Mouse (Mus musculus) kidney, postnatal 36 days (tissue): ENCODE measurements around the gene Cdk1.
A peak's percentile ranks its signal among the peaks of the same experiment; 100 is the strongest.

ENCODE experiments used
- DNase-seq, 2 experiments: peaks; one replicate each; pipeline ENCODE4 v3.0.0; 2021 to 2022; ENCODE audit warnings: mixed read lengths in 2 of 2

The Cdk1 gene

GRCm38 (mm10) chr10:69305600-69305999 lies 47.1 kb downstream of the Cdk1 start:
- peak; percentile 80 to 81 for DNase-seq

DNA sequence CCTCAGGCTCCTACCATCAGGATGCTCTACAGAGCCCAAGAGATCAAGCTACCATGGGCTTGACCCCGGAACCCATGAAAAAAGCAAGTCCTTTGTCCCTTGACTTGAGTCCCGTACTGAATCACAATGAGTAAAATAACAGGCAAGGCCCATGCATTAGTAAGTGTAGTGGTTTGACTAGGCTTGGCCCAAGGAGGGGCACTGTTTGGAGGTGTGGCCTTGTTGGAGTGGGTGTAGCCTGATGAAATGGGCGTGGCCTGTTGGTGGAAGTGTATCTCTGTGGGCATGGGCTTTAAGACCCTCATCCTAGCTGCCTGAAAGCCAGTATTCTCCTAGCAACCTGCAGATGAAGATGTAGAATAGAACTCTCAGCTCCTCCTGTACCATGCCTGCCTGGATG lies 47.9 kb downstream of the Cdk1 start:
- DNase-seq, result no peak

GRCm38 (mm10) chr10:69302667-69303066 lies 50.1 kb downstream of the Cdk1 start:
- no peak for DNase-seq

GRCm38 (mm10) chr10:69299985-69300384 lies 52.8 kb downstream of the Cdk1 start:
- DNase-seq, result no peak

DNA sequence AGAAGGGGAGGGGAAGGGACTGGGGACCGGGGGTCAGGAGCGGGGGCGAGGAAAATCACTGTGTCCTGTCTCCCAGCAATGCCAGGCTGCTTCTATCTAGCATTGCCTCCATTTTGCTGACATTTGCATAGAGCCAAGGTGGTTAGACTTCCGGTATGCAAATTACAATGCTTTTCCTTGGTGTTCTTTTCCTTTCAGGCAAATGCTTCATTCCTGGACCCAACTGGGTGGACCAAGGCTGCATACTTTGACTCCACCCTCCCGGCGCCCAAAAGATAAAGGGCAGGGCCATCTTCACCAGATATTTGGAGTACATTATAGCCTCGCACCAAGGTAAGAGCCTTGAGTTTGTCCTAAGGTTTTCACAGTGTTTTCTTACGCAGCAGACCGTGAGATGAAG lies 56.8 kb downstream of the Cdk1 start:
- no peak for DNase-seq

GRCm38 (mm10) chr10:69290736-69291135 lies 62.0 kb downstream of the Cdk1 start:
- DNase-seq, result no peak

GRCm38 (mm10) chr10:69288720-69289119 lies 64.0 kb downstream of the Cdk1 start:
- DNase-seq, result no peak

DNA sequence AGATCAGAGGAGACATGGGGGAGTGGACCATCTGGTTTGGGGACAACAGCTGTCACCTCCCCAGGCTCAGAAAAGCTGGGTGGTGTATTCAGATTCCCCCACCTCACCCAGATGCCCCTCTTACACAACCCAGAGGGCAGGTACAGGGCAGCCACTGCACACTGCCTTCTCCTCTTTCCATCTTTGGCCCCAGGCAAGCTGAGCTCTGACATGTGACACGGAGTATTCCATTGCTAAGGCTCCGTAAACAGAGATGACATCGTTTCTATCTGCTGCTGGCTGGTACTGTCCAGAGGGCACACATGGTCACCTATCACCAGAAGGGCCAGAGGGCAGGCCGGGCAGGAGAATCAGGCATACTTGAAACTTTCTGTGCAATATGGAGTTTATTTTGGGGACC lies 64.7 kb downstream of the Cdk1 start:
- DNase-seq, result no peak

DNA sequence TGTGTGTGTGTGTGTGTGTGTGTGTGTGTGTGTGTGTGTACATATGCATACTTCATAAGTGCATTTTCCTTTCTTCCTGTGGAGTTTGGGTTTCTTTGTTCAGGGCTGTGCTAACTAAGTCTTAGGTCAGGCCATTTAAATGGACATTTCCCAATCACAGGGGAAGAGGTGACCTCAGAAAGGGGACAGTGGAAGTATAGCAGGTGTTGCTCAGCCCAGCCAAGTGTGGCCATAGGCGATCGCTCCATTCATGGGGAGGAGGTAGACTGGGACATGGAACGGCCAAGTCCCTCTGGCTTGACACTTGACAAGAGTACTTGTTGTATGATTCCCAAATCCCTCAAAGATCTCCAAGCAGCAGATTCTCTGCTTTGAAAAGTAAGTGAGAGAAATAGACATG lies 65.8 kb downstream of the Cdk1 start:
- DNase-seq, result no peak
